Mouse (Mus musculus) olfactory bulb, adult 2 months (tissue): Measurements from ENCODE around the gene Csmd2.

Experiments
- CTCF ChIP-seq: fragments of 200-500 bp; IDR thresholded peaks from 2 replicates; pipeline ENCODE4 v1.5.1; 2012; ENCODE audit warnings: low read depth, mild to moderate bottlenecking, low read length, moderate library complexity; ENCODE audit not compliant: insufficient read depth
- POLR2A ChIP-seq: fragments of 200-500 bp; IDR thresholded peaks from 2 replicates; pipeline ENCODE4 v1.6.1; 2012; ENCODE audit warnings: mild to moderate bottlenecking, low read depth, low read length, moderate library complexity; ENCODE audit not compliant: insufficient read depth

DNA sequence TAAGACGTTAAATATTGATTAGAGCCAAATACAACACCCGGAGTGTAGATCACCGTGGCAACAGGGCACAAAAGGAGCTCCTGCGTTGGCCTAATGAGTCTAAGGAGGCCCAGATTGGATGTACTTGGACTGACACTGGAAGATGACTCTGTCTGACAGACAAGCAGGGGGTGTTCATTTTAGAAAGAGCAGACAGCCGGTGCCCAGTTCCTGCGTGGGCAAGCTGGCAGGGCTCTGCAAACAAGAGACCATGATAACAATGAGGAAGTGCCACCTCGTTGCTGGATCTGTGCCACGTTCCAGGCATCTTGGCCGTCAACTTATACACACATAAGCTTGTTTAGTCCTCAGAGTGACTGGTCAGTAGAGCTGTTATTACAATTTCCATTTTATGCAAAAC is 342.9 kb downstream of the Csmd2 start:
- TF ChIP-seq POLR2A (no peak), CTCF (no peak)
